Mouse (Mus musculus) liver, adult 2 months (tissue): Measurements from ENCODE around the gene Rhbdl3. TPM values are rescaled to one million over a fixed set of nuclear protein-coding genes. Genes with fewer than 3 reads are reported as not detected.

Source experiments
- DNase-seq: peaks from one replicate; pipeline ENCODE4 v3.0.0-alpha.2; 2011; ENCODE audit warnings: low read depth, low spot score; ENCODE audit errors: extremely low read depth
- H3K27ac ChIP-seq: fragments of 200-500 bp; replicated peaks from 2 replicates; pipeline ENCODE4 v1.5.1; 2012; ENCODE audit warnings: low read depth, mild to moderate bottlenecking, control low read depth, inconsistent platforms, low read length; ENCODE audit not compliant: insufficient read depth
- H3K27me3 ChIP-seq: fragments of 200-500 bp; 2 replicates; pipeline ENCODE4 v1.6.1; 2012; ENCODE audit warnings: mild to moderate bottlenecking, moderate library complexity, low read length, inconsistent platforms; ENCODE audit not compliant: control insufficient read depth, insufficient read depth
- H3K36me3 ChIP-seq: fragments of 200-500 bp; 2 replicates; pipeline ENCODE4 v1.6.1; 2012; ENCODE audit warnings: low read length, inconsistent platforms; ENCODE audit not compliant: control insufficient read depth, insufficient read depth
- H3K4me1 ChIP-seq: fragments of 200-500 bp; 2 replicates; pipeline ENCODE4 v1.6.1; 2011; ENCODE audit warnings: low read length; ENCODE audit not compliant: control insufficient read depth, insufficient read depth
- H3K4me3 ChIP-seq: fragments of 200-500 bp; 2 replicates; pipeline ENCODE4 v1.5.1; 2011; ENCODE audit warnings: low read depth, mild to moderate bottlenecking, control low read depth, low read length, moderate library complexity; ENCODE audit not compliant: insufficient read depth
- H3K79me2 ChIP-seq: fragments of 200-500 bp; 2 replicates; pipeline ENCODE4 v1.6.1; 2012; ENCODE audit warnings: inconsistent platforms, mild to moderate bottlenecking, low read length, moderate library complexity; ENCODE audit not compliant: control insufficient read depth, insufficient read depth
- H3K9ac ChIP-seq: fragments of 200-500 bp; 2 replicates; pipeline ENCODE4 v1.6.1; 2012; ENCODE audit warnings: low read depth, mild to moderate bottlenecking, control low read depth, inconsistent platforms, low read length
- CTCF ChIP-seq: fragments of 200-500 bp; IDR thresholded peaks from 2 replicates; pipeline ENCODE4 v1.5.1; 2011; ENCODE audit warnings: low read depth, low read length, control low read depth
- POLR2A ChIP-seq: fragments of 200-500 bp; IDR thresholded peaks from 2 replicates; pipeline ENCODE4 v1.6.1; 2011; ENCODE audit warnings: low read length, control low read depth; ENCODE audit not compliant: insufficient read depth; ENCODE audit errors: extremely low read depth
- WGBS: fragments of 180-500 bp; shearing (Covaris S2); methylation state at CpG from one replicate; pipeline ENCODE4 v1.1.7; 2018; 5-methylcytosine and 5-hydroxymethylcytosine counted together
- polyA plus RNA-seq: library from polyadenylated mRNA; depleted of rRNA; stranded (reverse); fragments of >200 nt; gene quantifications from 2 replicates; pipeline ENCODE4 v1.2.3, GENCODE M21; 2012
- total RNA-seq: library from RNA; depleted of rRNA; stranded (reverse); fragments of >200 nt; gene quantifications from 2 replicates; pipeline ENCODE4 v1.2.3, GENCODE M21; 2014

The Rhbdl3 gene
- total and polyA plus RNA-seq, 2 experiments, result 0.06 to 0.09 TPM

- Histone ChIP-seq H3K27me3 (no peaks in the 10 kb centered on the region; the same call in 1 of the 2 replicates), H3K4me1 (no peaks in the 10 kb centered on the region), H3K79me2 (no peaks in the 10 kb centered on the region), H3K36me3 (no peaks in the 10 kb centered on the region), H3K9ac (no peak overlapping the region), H3K4me3 (no peak overlapping the region), H3K27ac (no peak overlapping the region)
- no peak for TF ChIP-seq CTCF
- TF ChIP-seq POLR2A, result no peak
- WGBS, result 22% methylated on average over 7 of the region's 7 CpGs
- no peak for DNase-seq
These were observed 35.1 kb downstream of the Rhbdl3 start for GRCm38 (mm10) chr11:80335609-80336350.

GRCm38 (mm10) chr11:80336351-80336730 lies 35.6 kb downstream of the Rhbdl3 start:
- TF ChIP-seq CTCF, result no peak
- TF ChIP-seq POLR2A, result no peak
- H3K9ac ChIP-seq, result no peak overlapping the region
- no peak overlapping the region for H3K27ac ChIP-seq
- no peaks in the 10 kb centered on the region; the same call in 1 of the 2 replicates for H3K27me3 ChIP-seq
- no peak overlapping the region for H3K4me3 ChIP-seq
- H3K36me3 ChIP-seq, result no peaks in the 10 kb centered on the region
- no peaks in the 10 kb centered on the region for H3K4me1 ChIP-seq
- 36% methylated on average over 6 of the region's 6 CpGs for WGBS
- H3K79me2 ChIP-seq, result no peaks in the 10 kb centered on the region
- no peak for DNase-seq

DNA sequence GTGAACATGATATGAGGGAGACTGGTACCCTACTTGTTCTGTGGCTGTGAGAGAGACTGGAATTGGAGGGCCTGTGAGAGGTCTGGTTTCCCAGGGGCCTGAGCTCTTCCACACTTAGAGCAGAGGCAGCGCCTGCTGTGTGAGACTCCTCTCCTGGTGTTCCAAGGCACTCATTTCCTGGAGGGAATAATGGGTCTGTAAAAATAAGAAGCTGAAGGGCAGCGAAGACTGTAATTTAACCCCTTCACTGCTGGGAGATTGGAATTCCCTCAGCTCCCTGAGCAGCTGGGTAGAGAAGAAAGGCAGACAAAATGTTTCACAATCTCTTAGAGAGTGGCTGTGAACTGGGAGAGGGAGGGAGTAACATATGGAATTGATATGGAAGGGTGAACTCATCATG lies 41.8 kb downstream of the Rhbdl3 start:
- no peak for TF ChIP-seq CTCF
- no peak for TF ChIP-seq POLR2A

DNA sequence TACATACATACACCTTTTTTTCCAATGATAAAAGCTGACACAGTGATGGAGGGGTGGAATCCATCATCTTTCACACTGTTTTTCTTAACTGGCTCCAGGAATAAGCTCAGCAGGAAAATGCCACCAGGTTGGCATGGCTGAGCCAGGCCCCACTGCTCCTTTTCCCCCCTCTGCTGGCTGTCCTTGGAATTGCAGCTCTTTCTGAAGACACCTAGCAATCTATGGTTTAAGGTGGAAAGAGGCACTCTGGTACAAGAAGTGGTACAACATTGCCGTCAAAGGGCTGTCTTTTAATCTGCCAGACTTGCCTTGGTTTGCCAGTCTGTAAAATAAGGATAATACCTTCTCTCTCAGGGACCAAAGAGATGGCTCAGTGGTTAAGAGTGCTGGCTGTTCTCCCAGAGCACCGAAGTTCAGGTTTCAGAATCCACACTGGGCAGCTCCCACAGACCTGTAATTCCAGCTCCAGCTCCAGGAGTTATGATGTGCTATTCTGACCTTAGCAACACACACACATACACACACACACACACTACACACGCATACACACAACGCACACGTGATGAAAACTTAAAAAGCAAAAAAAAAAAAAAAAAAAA lies 51.2 kb downstream of the Rhbdl3 start:
- H3K4me3 ChIP-seq, result no peak overlapping the region
- no peaks in the 10 kb centered on the region for H3K36me3 ChIP-seq
- 67% methylated on average over 5 of the region's 5 CpGs for WGBS
- H3K27me3 ChIP-seq, result no peaks in the 10 kb centered on the region
- H3K27ac ChIP-seq, result no peak overlapping the region
- no peak overlapping the region for H3K9ac ChIP-seq
- no peaks in the 10 kb centered on the region for H3K79me2 ChIP-seq
- peak; percentile 40 for DNase-seq
- peak; percentile 90 for TF ChIP-seq CTCF
- TF ChIP-seq POLR2A, result no peak
- no peaks in the 10 kb centered on the region for H3K4me1 ChIP-seq

More for the DNA sequence above, 41.8 kb downstream of the Rhbdl3 start:
- no peak for DNase-seq
- no peaks in the 10 kb centered on the region for H3K36me3 ChIP-seq
- WGBS, result 61% methylated on average over 2 of the region's 2 CpGs
- no peak overlapping the region for H3K27ac ChIP-seq
- H3K4me1 ChIP-seq, result no peaks in the 10 kb centered on the region
- no peaks in the 10 kb centered on the region for H3K27me3 ChIP-seq
- no peak overlapping the region for H3K4me3 ChIP-seq
- H3K79me2 ChIP-seq, result no peaks in the 10 kb centered on the region
- H3K9ac ChIP-seq, result no peak overlapping the region

DNA sequence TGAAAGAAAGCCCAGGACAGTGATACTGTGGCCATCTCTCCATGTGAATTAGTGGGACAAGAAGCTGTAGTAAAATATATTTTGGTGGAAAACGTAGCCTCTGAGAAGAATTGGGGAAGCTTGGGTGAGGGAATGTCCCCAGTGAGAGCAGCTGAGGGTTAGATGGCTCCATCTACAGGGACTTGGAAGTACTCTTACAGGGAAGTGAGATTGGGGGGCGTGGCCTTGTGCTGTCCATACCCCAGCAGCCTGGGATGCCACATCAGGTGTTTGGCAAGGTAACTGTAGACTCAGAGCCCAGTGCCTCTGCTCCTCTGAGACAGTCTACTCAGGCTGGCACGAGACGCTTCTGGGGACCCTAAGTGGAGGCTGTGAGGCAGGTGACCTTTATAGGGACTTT lies 54.1 kb downstream of the Rhbdl3 start:
- peaks cover 3% of the 10 kb centered on the region; the same call in 1 of the 2 replicates for H3K36me3 ChIP-seq
- H3K9ac ChIP-seq, result no peak overlapping the region
- TF ChIP-seq POLR2A (no peak), CTCF (peak; percentile 7; the same call in 1 of the 2 replicates)
- DNase-seq, result peak; percentile 8
- H3K4me1 ChIP-seq, result no peaks in the 10 kb centered on the region
- no peak overlapping the region for H3K27ac ChIP-seq
- WGBS, result 57% methylated on average over 4 of the region's 4 CpGs
- H3K4me3 ChIP-seq, result no peak overlapping the region
- H3K27me3 ChIP-seq, result no peaks in the 10 kb centered on the region
- H3K79me2 ChIP-seq, result no peaks in the 10 kb centered on the region

DNA sequence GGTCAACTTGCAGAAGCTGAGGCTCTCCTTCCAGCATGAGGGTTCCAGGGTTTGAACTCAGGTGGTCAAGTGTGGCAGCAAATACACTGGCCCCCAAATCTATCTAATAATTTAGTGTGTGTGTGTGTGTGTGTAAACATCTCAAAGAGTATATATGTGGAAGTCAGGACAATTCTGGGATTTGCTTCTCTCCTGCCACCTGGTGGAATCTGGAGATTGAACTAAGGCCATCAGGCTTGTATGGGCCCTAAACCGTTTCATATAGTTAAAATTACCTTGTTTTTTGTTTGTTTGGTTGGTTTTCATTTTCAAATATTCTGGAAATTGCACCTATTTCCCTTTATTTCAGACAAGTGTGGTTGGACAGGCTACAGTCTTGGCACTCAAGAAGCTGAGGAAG lies 68.2 kb downstream of the Rhbdl3 start:
- Histone ChIP-seq H3K4me3 (no peak overlapping the region), H3K27ac (no peak overlapping the region), H3K36me3 (peaks cover 39% of the 10 kb centered on the region), H3K9ac (no peak overlapping the region), H3K79me2 (no peaks in the 10 kb centered on the region), H3K4me1 (no peaks in the 10 kb centered on the region), H3K27me3 (no peaks in the 10 kb centered on the region)
- WGBS, result 91% methylated on average over 1 of the region's 1 CpGs
- no peak for DNase-seq
- TF ChIP-seq POLR2A (no peak), CTCF (no peak)
